Mouse (Mus musculus) 3134 (cell line): Measurements from ENCODE around the gene Atrnl1.
A peak's percentile ranks its signal among the peaks of the same experiment; 100 is the strongest.

Experiments
- DNase-seq: peaks from one replicate; pipeline ENCODE4 v3.0.0-alpha.2; 2011; ENCODE audit warnings: low spot score; ENCODE audit not compliant: insufficient read length; ENCODE audit errors: extremely low read depth

Gene Atrnl1

GRCm38 (mm10) chr19:57609361-57610057 is 1.3 kb upstream of the Atrnl1 start:
- DNase-seq, result peak; percentile 28

GRCm38 (mm10) chr19:57610058-57610475 is 767 bp upstream of the Atrnl1 start:
- DNase-seq, result peak; percentile 82

GRCm38 (mm10) chr19:57611291-57612178 is 701 bp downstream of the Atrnl1 start:
- peak; percentile 71 for DNase-seq

GRCm38 (mm10) chr19:57612179-57612472 is 1.3 kb downstream of the Atrnl1 start:
- no peak for DNase-seq

GRCm38 (mm10) chr19:57615972-57616621 is 5.3 kb downstream of the Atrnl1 start:
- no peak for DNase-seq

- DNase-seq, result no peak
Measured at GRCm38 (mm10) chr19:57619088-57619487, 8.3 kb downstream of the Atrnl1 start.

- no peak for DNase-seq
Measured at GRCm38 (mm10) chr19:57621814-57622213, 11.0 kb downstream of the Atrnl1 start.

GRCm38 (mm10) chr19:57625738-57626137 is 14.9 kb downstream of the Atrnl1 start:
- no peak for DNase-seq

GRCm38 (mm10) chr19:57627251-57627650 is 16.4 kb downstream of the Atrnl1 start:
- DNase-seq, result no peak

GRCm38 (mm10) chr19:57642536-57642935 is 31.7 kb downstream of the Atrnl1 start:
- DNase-seq, result no peak

GRCm38 (mm10) chr19:57642980-57643379 is 32.1 kb downstream of the Atrnl1 start:
- peak; percentile 23 for DNase-seq

- no peak for DNase-seq
Measured at GRCm38 (mm10) chr19:57648202-57648943, 37.5 kb downstream of the Atrnl1 start.

GRCm38 (mm10) chr19:57648944-57649271 is 38.1 kb downstream of the Atrnl1 start:
- no peak for DNase-seq

- peak; percentile 22 for DNase-seq
Measured at GRCm38 (mm10) chr19:57655083-57655482, 44.2 kb downstream of the Atrnl1 start.

- DNase-seq, result no peak
Measured at GRCm38 (mm10) chr19:57655491-57655890, 44.7 kb downstream of the Atrnl1 start.

- DNase-seq, result no peak
Measured at GRCm38 (mm10) chr19:57657426-57658087, 46.7 kb downstream of the Atrnl1 start.

- no peak for DNase-seq
Measured at GRCm38 (mm10) chr19:57658111-57659091, 47.6 kb downstream of the Atrnl1 start.

- no peak for DNase-seq
Measured at GRCm38 (mm10) chr19:57667011-57667410, 56.2 kb downstream of the Atrnl1 start.

GRCm38 (mm10) chr19:57667946-57668345 is 57.1 kb downstream of the Atrnl1 start:
- no peak for DNase-seq
